Mouse (Mus musculus) liver, adult 2 months (tissue): ENCODE data around the gene Ankrd65.

Experiments
- CTCF ChIP-seq: fragments of 200-500 bp; IDR thresholded peaks from 2 replicates; pipeline ENCODE4 v1.5.1; 2011; ENCODE audit warnings: low read depth, low read length, control low read depth
- POLR2A ChIP-seq: fragments of 200-500 bp; IDR thresholded peaks from 2 replicates; pipeline ENCODE4 v1.6.1; 2011; ENCODE audit warnings: low read length, control low read depth; ENCODE audit not compliant: insufficient read depth; ENCODE audit errors: extremely low read depth

DNA sequence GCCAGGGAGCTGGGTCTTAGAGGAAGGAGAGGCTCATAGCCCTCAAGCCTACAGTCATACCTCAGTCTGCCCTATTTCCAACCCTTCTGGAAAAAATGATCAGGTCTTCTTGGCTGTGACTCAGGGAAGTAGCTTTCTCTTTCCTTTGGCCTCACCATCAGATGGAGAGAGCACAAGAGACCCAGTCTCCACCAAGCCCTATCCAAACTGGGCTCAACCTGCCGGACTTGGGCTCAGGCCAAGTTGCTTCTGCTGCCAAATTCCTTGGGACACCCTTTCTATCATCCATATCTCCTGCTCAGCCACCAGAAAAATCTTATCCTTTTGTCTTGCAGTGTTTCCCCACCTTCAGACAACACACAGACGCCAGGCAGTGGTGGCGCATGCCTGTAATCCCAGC lies 14.4 kb upstream of the Ankrd65 start:
- TF ChIP-seq CTCF, result no peak
- no peak for TF ChIP-seq POLR2A
